Mouse (Mus musculus) limb, embryonic 14.5 days (tissue): ENCODE measurements around the gene Metap1. TPM values are rescaled to one million over a fixed set of nuclear protein-coding genes. Genes with fewer than 3 reads are reported as not detected.

ENCODE experiments used
- ATAC-seq: fragments of 200-750 bp; cut with Nextera tagmentation; 2 replicates; pipeline ENCODE4 v1.8.0; 2017; ENCODE audit warnings: low read depth, moderate number of reproducible peaks, moderate TSS enrichment; ENCODE audit not compliant: low FRiP score
- DNase-seq: peaks from one replicate; pipeline ENCODE4 v3.0.0-alpha.2; 2015; ENCODE audit warnings: low spot score
- H3K27ac ChIP-seq: fragments of 300-500 bp; sonication (generic); replicated peaks from 2 replicates; pipeline ENCODE4 v1.5.1; 2014; ENCODE audit warnings: low read depth, mild to moderate bottlenecking, low read length, moderate library complexity, mixed read lengths
- H3K27me3 ChIP-seq: fragments of 300-500 bp; sonication (generic); 2 replicates; pipeline ENCODE4 v1.6.1; 2014; ENCODE audit warnings: low read length, mixed read lengths; ENCODE audit not compliant: control insufficient read depth, insufficient read depth
- H3K36me3 ChIP-seq: fragments of 300-500 bp; sonication (generic); 2 replicates; pipeline ENCODE4 v1.6.1; 2014; ENCODE audit warnings: mild to moderate bottlenecking, low read length, moderate library complexity, mixed read lengths; ENCODE audit not compliant: control insufficient read depth, insufficient read depth
- H3K4me1 ChIP-seq: fragments of 300-500 bp; sonication (generic); 2 replicates; pipeline ENCODE4 v1.6.1; 2014; ENCODE audit warnings: antibody characterized with exemption, low read length, mixed read lengths; ENCODE audit not compliant: control insufficient read depth, insufficient read depth
- H3K4me2 ChIP-seq: fragments of 300-500 bp; sonication (generic); replicated peaks from 2 replicates; pipeline ENCODE4 v1.6.1; 2014; ENCODE audit warnings: low read depth, mild to moderate bottlenecking, low read length, moderate library complexity; ENCODE audit not compliant: severe bottlenecking
- H3K4me3 ChIP-seq: fragments of 300-500 bp; sonication (generic); replicated peaks from 2 replicates; pipeline ENCODE4 v1.5.1; 2014; ENCODE audit warnings: low read length
- H3K9ac ChIP-seq: fragments of 300-500 bp; sonication (generic); 2 replicates; pipeline ENCODE4 v1.6.1; 2014; ENCODE audit warnings: mild to moderate bottlenecking, low read depth, low read length, moderate library complexity; ENCODE audit not compliant: severe bottlenecking
- H3K9me3 ChIP-seq: fragments of 300-500 bp; sonication (generic); 2 replicates; pipeline ENCODE4 v1.6.1; 2016; ENCODE audit warnings: low read length; ENCODE audit not compliant: control insufficient read depth
- POLR2A ChIP-seq: fragments of 200-500 bp; IDR thresholded peaks from 2 replicates; pipeline ENCODE4 v1.8.0; 2012; ENCODE audit warnings: inconsistent platforms, mild to moderate bottlenecking, moderate library complexity, borderline replicate concordance; ENCODE audit not compliant: insufficient read depth, insufficient read length; ENCODE audit errors: extremely low read depth
- WGBS: fragments of 180-500 bp; shearing (Covaris S2); extraction: QIAGEN DNeasy Blood & Tissue Kit; methylation state at CpG from one replicate; pipeline ENCODE4 v1.1.7; 2014; 5-methylcytosine and 5-hydroxymethylcytosine counted together
- polyA plus RNA-seq, 2 experiments: library from polyadenylated mRNA; depleted of rRNA in 1 of 2; stranded (reverse) in 1 of 2; unstranded in 1 of 2; fragments of >200 nt; fragmentation: Nextera tagmentation in 1 of 2; extraction: Ambion mirVana in 1 of 2; gene quantifications; 2 replicates each; pipeline versions ENCODE4 v1.2.1 to v1.2.3; 2012 to 2014

Metap1 gene
- polyA plus RNA-seq, 2 experiments: 45.5 to 51.5 TPM

DNA sequence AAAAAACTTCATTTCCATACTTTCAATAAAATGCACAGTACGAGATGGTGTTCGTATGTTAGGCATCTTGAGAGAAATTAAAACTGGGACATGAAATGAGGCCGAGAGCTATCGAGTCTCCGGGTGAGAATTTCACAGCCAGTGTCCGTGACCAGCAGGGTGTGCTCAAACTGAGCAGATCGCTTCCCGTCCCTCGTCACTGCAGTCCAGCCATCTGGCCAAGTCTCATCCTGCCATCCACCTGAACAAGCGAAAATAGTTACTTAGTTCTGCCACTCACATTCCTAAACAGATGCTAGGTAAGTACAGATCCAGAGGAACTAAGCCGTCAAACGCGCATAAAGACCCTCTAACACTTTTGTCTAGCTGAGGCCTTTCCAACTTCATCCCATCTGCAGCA lies 29.1 kb downstream of the Metap1 start:
- Histone ChIP-seq H3K4me2 (no peak overlapping the region), H3K4me3 (no peak overlapping the region), H3K9me3 (no peaks in the 10 kb centered on the region), H3K9ac (no peak overlapping the region), H3K27me3 (no peaks in the 10 kb centered on the region), H3K4me1 (no peaks in the 10 kb centered on the region), H3K36me3 (peaks cover 88% of the 10 kb centered on the region), H3K27ac (no peak overlapping the region)
- DNase-seq: no peak
- ATAC-seq: no peak
- WGBS: 85% methylated on average over 13 of the region's 13 CpGs
- no peak for TF ChIP-seq POLR2A

DNA sequence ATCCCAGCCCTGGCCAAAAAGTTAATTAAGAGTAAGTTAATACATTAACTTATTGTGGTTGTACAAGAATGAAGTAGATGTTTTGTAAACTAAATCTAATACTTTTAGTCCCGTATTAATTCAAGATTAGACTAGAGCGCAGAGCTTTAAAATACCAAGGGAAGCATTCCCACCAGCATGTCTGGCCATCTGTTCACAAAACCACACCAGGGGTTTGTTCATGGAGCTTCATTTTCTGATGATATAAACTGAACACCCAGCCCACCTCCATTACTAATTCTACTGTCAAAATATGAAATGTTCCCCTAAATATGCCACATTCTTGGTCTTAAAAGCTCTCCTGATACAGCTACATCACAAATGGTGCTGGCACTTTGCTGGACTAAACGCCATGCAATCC lies 30.9 kb downstream of the Metap1 start:
- WGBS: 98% methylated on average over 3 of the region's 3 CpGs
- no peak overlapping the region for H3K4me2 ChIP-seq
- no peak overlapping the region for H3K27ac ChIP-seq
- no peak for DNase-seq
- H3K4me1 ChIP-seq: no peaks in the 10 kb centered on the region
- no peak for TF ChIP-seq POLR2A
- no peak overlapping the region for H3K4me3 ChIP-seq
- no peak for ATAC-seq
- no peaks in the 10 kb centered on the region for H3K27me3 ChIP-seq
- peaks cover 89% of the 10 kb centered on the region for H3K36me3 ChIP-seq
- H3K9me3 ChIP-seq: no peaks in the 10 kb centered on the region
- no peak overlapping the region for H3K9ac ChIP-seq

DNA sequence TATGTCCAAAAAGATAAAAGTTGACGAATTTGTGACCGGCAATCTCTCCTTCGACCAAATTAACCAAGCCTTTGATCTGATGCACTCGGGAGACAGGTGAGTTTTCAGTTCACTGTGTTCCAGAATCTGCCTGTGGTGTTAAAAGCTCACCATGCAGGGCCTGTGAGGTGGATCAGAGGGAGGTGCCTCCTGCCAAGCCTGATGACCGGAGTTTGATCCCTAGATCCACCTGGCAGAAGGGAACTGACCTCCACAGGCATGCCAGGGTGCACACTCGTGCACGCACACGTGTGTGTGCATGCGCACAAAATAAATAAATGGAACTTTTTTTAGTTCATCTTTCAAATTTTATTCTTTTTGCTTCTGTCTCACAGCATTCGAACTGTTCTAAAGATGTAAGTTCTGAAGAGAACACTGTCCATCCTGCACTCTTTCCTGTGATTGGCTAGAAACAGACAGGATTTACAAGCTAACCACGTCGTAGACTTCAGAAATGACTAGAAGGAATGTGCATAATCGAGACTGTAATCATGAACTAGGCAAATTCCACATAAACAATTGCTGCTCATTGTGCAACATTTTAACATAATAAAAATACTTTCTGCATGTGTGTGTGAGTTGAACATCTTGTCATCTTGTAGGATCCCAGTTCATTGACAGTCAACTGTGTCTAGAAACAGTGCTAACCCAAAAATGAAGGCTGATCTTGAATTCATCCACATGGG lies 34.4 kb downstream of the Metap1 start:
- no peak overlapping the region for H3K9ac ChIP-seq
- no peak for TF ChIP-seq POLR2A
- ATAC-seq (no peak), DNase-seq (no peak)
- 87% methylated on average over 13 of the region's 13 CpGs for WGBS
- no peak overlapping the region for H3K4me3 ChIP-seq
- H3K4me1 ChIP-seq: no peaks in the 10 kb centered on the region
- no peaks in the 10 kb centered on the region for H3K27me3 ChIP-seq
- no peak overlapping the region for H3K27ac ChIP-seq
- peaks cover 87% of the 10 kb centered on the region for H3K36me3 ChIP-seq
- no peak overlapping the region for H3K4me2 ChIP-seq
- no peaks in the 10 kb centered on the region for H3K9me3 ChIP-seq

DNA sequence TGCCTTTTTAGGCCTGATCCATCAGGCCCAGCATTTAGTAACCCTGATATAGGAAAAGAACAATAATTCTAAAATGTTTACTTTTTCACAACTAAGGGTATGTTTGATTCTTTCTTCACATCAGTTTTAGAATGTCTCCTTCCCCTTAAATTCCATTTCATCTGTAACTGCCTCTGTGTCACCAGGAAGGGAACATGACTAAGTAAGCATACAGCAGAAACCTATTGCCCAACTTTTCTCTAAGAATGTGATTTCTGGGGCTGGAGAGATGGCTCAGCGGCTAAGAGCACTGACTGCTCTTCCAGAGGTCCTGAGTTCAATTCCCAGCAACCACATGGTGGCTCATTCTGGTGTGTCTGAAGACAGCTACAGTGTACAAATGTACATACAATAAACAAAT lies 35.1 kb downstream of the Metap1 start:
- Histone ChIP-seq H3K9me3 (no peaks in the 10 kb centered on the region), H3K4me3 (no peak overlapping the region), H3K27ac (no peak overlapping the region), H3K4me2 (no peak overlapping the region), H3K9ac (no peak overlapping the region), H3K27me3 (no peaks in the 10 kb centered on the region), H3K36me3 (peaks cover 86% of the 10 kb centered on the region), H3K4me1 (no peaks in the 10 kb centered on the region)
- ATAC-seq: no peak
- no peak for TF ChIP-seq POLR2A
- 94% methylated on average over 1 of the region's 1 CpGs for WGBS
- DNase-seq: no peak

DNA sequence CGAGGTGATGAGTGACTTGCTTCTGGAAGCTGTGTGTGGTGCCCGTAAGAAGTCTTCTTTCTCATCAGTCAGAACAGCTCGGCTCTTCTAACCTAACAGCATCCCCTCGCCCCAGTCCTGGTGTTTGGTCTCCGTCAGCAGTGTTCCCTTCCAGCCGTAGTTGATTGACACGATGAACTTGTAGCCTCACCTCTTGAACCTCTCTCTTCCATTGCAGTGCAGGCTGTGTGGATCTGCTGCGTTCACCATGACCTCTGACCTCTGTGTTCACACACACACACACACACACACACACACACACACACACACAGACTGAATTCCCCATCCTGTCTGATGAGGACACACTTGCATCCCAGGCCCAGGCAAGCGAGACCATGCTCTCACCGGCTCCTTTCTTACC lies 37.1 kb downstream of the Metap1 start:
- H3K4me3 ChIP-seq: no peak overlapping the region
- no peaks in the 10 kb centered on the region for H3K27me3 ChIP-seq
- TF ChIP-seq POLR2A: no peak
- H3K4me1 ChIP-seq: no peaks in the 10 kb centered on the region
- no peak for DNase-seq
- 87% methylated on average over 10 of the region's 10 CpGs for WGBS
- no peak overlapping the region for H3K4me2 ChIP-seq
- H3K9me3 ChIP-seq: no peaks in the 10 kb centered on the region
- H3K27ac ChIP-seq: no peak overlapping the region
- peaks cover 85% of the 10 kb centered on the region for H3K36me3 ChIP-seq
- H3K9ac ChIP-seq: no peak overlapping the region
- no peak for ATAC-seq
